In the genomic region with DNA sequence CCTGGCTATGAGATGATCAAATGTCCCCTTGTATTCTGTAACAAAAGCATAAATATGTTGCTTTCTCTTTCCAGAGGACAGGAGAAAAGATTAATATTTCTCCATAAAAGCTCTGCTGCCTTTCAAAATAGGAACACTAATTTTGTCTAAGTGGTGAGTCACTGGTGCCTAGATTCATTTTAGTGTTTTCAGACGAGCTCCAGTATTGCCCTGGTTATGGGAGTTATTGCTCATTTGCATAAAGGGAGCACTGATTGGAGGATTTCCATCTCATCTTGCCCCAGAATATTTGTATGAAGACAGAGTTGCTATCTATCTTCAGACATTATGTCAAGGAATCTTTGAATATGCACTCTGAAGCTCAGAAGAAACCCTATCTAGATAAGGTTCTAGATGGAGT, we compare ENCODE assay signal across 15 mouse cellular contexts.
"Had no signal": no experiment of that assay in that cellular context is flagged by ENCODE, and none has a peak within 500 bp of the region (broad histone marks: within the 10 kb centered on the region; RNA-seq: fewer than 3 reads in every experiment).

No protein-coding gene starts in this region.

- H3K4me3 ChIP-seq: lung, embryonic 15.5 days; megakaryocyte, embryonic 14.5 days; midbrain, embryonic 13.5 days; midbrain, embryonic 15.5 days; neural tube, embryonic 12.5 days; stomach, embryonic 15.5 days had no signal

- H3K27ac ChIP-seq: lung, embryonic 15.5 days; macrophage; midbrain, embryonic 13.5 days; midbrain, embryonic 15.5 days; neural tube, embryonic 12.5 days; stomach, embryonic 15.5 days; stomach, postnatal 0 days had no signal

- DNase-seq: lung, adult 2 months; lung, postnatal 14 days; lung, postnatal 36 days; right cerebral cortex, postnatal 14 days; thymus, adult 2 months; thymus, postnatal 25 days; thymus, postnatal 4 days had no signal
